Mouse (Mus musculus) megakaryocyte, embryonic 14.5 days (primary cell): ENCODE measurements around the gene Lrmda. TPM values are rescaled to one million over a fixed set of nuclear protein-coding genes. Genes with fewer than 3 reads are reported as not detected.

Source experiments
- H3K27me3 ChIP-seq: replicated peaks from 2 replicates; pipeline ENCODE3; 2012; ENCODE audit warnings: inconsistent platforms
- H3K36me3 ChIP-seq: replicated peaks from 2 replicates; pipeline ENCODE3; 2012; ENCODE audit warnings: low read length, inconsistent platforms, mixed read lengths
- H3K4me1 ChIP-seq: 2 replicates; pipeline ENCODE4 v1.6.1; 2012; ENCODE audit warnings: inconsistent platforms
- H3K4me3 ChIP-seq: replicated peaks from 2 replicates; pipeline ENCODE3; 2012; ENCODE audit warnings: moderate library complexity, mild to moderate bottlenecking, inconsistent platforms
- H3K9me3 ChIP-seq: 2 replicates; pipeline ENCODE4 v1.6.1; 2012; ENCODE audit warnings: inconsistent platforms
- FLI1 ChIP-seq: IDR thresholded peaks from 2 replicates; pipeline ENCODE4 v1.6.1; 2012; ENCODE audit warnings: low read length, inconsistent platforms, mixed read lengths
- GATA1 ChIP-seq: IDR thresholded peaks from 3 replicates; pipeline ENCODE4 v1.6.1; 2012; ENCODE audit warnings: mixed read lengths, low read length, inconsistent platforms, borderline replicate concordance
- polyA plus RNA-seq: library from polyadenylated mRNA; stranded (reverse); fragments of >175 nt; gene quantifications from 2 replicates; pipeline ENCODE4 v1.2.3, GENCODE M21; 2012; ENCODE audit warnings: low replicate concordance; ENCODE audit not compliant: insufficient read depth

Gene Lrmda
- polyA plus RNA-seq, 1 experiment: 7.1 TPM

DNA sequence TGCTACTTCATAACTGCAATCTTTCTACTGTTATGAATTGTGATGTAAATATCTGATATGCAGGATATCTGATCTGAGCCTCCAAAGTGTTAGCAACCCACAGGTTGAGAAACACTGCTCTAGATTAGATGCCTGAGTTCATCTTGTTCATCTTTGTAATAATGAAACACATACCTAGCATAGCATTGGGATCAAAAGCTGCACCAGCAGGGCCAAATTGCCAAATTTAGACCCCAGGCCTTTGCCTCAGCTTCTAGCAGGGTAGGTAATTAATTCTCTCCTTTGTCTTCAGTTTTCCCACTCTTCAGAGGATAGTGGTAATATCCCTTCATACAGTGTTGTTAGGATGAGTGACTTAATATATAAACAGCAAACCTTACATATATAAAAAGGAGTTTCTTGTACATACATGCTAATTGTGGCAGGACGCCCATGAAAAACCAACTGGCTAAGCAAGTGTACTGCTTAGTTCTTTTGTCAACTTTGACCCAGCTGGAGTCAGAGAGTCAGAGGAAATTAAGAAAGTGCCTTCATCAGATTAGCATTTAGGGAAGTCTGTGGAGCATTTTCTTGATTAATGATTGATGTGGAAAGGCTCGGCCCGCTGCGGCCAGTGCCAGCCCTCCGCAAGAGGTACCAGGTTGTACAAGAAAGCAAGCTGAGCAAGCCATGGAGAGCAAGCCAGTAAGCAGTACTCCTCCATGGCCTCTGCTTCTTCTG lies 315.7 kb downstream of the Lrmda start:
- Histone ChIP-seq H3K4me3 (no peak overlapping the region), H3K9me3 (peaks cover 9% of the 10 kb centered on the region)
- TF ChIP-seq GATA1 (no peak), FLI1 (no peak)

DNA sequence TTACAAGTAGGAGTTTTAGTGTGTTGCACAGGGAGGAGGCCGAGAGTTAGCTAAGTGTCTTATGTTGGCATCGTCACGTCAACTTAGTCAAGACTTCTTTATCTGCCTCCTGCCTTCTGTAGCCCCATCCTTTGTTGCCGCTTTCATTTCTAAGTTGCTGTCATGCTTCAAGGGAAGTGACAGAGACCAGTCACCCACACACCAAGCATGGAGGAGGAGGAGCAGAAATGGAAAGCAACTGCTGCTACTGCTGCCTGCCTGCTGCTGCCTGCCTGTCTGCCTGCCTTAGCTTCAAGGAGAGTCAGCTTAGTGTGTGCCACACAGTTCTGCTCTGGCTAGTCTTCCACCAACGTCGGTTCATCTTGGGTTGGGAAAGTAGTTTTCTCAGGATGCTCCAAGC lies 319.7 kb downstream of the Lrmda start:
- TF ChIP-seq GATA1: no peak
- no peak for TF ChIP-seq FLI1
- no peaks in the 10 kb centered on the region for H3K36me3 ChIP-seq
- H3K9me3 ChIP-seq: peaks cover 4% of the 10 kb centered on the region
- H3K4me1 ChIP-seq: peaks cover 4% of the 10 kb centered on the region; the same call in 1 of the 2 replicates
- H3K4me3 ChIP-seq: peak overlapping the region; percentile 50
- H3K27me3 ChIP-seq: no peaks in the 10 kb centered on the region

More for the DNA sequence above, 315.7 kb downstream of the Lrmda start:
- H3K36me3 ChIP-seq: no peaks in the 10 kb centered on the region
- peaks cover 4% of the 10 kb centered on the region; the same call in 1 of the 2 replicates for H3K4me1 ChIP-seq
- H3K27me3 ChIP-seq: no peaks in the 10 kb centered on the region

DNA sequence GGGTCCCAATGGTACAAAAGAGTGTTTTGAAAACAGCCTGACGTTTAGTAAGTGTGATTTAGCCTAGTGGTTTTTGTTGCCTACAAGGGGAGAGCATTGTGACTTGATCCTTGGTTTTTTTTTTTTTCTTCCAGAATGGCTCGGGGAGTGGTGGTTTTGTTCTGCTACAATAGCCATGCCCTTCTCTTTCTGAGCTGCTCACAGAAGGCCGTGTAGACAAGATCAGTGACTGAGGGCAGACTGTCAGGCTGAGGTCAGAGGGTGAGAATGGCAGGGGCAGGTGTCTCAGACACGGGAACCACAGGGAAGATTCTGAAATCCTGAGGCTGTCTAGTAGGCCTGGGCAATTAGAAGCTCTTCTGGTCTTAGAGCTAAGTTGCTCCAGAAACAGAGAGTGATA lies 323.8 kb downstream of the Lrmda start:
- Histone ChIP-seq H3K9me3 (no peaks in the 10 kb centered on the region), H3K36me3 (no peaks in the 10 kb centered on the region), H3K4me1 (peaks cover 4% of the 10 kb centered on the region; the same call in 1 of the 2 replicates), H3K4me3 (no peak overlapping the region), H3K27me3 (no peaks in the 10 kb centered on the region)
- TF ChIP-seq FLI1: no peak

DNA sequence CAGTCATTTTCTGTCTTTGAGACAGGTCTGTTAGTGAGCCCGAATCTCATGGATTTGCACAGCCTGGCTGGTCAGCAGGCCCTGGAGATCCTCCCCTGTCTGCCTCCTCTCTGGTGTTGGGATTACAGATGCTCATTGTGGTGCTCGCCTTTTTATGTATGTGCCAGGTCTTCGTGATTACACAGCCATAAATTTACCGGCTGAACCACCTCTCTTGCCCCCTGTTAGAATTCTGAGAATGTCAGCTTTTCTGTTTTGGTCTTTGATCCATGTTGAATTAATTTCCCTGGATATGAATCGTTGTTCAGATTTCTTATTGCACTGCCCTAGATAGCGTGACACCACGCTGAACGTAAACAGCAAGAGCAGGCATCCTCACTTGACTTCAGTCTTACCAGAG lies 325.7 kb downstream of the Lrmda start:
- Histone ChIP-seq H3K4me3 (no peak overlapping the region), H3K4me1 (peaks cover 4% of the 10 kb centered on the region; the same call in 1 of the 2 replicates), H3K27me3 (no peaks in the 10 kb centered on the region), H3K36me3 (no peaks in the 10 kb centered on the region), H3K9me3 (no peaks in the 10 kb centered on the region)
- TF ChIP-seq FLI1 (no peak), GATA1 (no peak)

DNA sequence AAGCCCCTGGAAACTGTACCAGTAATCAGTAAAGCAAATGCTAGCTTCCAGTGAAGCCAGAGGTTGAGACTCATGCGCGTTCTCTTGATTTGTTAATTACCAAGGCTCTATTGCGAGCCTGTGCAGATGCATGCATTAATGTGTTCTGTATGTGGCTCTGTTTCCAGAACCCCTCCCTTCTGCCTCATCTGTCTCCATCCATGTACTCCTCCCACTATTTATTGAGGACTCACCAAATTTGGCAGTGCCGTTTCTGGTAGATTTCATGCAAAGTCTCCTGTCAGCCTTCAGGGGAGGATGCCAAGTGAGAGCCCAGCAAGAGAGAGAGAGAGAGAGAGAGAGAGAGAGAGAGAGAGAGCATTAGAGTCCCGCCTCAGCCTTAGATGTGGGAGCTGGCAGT lies 334.1 kb downstream of the Lrmda start:
- peaks cover 9% of the 10 kb centered on the region for H3K4me1 ChIP-seq
- no peaks in the 10 kb centered on the region for H3K36me3 ChIP-seq
- H3K9me3 ChIP-seq: no peaks in the 10 kb centered on the region
- no peaks in the 10 kb centered on the region for H3K27me3 ChIP-seq
- no peak overlapping the region for H3K4me3 ChIP-seq
- TF ChIP-seq FLI1 (no peak), GATA1 (no peak)

DNA sequence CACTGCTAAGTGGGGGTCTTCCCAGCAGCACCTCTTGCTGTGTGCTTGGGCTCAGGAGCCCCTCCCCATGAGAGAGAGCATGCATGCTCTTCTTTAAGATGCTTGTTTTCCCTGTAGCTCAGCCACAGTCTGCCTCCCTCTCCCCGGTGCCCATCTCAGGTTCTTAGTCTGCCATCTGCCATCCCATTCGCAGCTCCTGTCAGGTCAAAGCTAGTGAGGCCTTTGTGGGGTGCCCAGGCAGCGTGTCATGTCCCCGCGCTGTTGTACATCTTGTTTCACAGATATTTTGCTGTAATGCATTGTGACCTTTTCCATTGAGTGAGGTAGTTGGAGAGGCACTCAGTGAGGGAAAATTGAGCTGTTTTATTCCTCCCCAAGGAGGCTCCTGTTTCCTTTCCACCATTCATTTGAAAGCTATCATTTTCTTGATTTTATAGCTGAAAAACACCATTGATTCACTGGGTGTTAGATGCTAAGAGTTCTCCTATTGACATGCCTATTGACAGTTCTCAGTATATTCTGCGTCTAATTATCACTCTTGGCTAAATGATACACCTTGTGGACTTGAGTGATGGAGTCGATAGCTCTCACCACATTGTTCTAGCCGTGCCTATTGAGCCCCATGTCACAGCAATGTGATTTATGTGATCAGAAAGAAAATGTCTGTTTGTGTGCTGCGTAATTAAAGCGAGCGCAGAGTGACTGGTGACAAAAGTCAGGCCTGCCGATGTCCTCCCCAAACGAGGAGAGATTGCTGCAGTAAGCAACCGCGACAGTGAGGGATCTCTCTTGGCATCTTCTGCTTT lies 335.5 kb downstream of the Lrmda start:
- Histone ChIP-seq H3K9me3 (no peaks in the 10 kb centered on the region), H3K4me3 (no peak overlapping the region), H3K4me1 (peaks cover 5% of the 10 kb centered on the region), H3K36me3 (no peaks in the 10 kb centered on the region), H3K27me3 (no peaks in the 10 kb centered on the region)
- TF ChIP-seq GATA1 (no peak), FLI1 (no peak)

DNA sequence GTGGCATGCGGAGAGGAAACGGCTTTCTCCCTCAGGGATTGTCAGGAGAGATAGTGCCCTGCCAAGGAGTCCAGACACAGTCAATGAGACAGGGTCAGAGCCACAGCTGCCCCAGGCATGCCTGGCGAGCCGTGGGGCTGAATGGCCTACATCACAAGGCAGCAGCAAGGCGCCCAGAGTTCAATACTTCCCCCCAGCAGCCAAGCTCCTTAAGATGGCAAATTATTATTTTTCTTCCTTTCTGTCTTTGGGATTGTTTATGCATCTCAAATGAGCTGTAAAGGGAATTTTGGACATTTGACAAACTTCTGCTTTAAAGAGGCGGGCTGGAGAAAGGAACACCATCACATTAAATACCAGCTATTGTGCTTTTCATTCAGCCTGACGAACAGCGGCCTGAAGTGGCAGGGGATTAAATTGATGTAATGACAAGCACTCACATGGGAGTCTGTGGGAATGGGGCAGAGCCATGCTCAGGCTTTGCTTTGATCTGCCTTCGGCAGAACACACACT lies 338.5 kb downstream of the Lrmda start:
- Histone ChIP-seq H3K36me3 (no peaks in the 10 kb centered on the region), H3K27me3 (no peaks in the 10 kb centered on the region), H3K4me1 (peaks cover 5% of the 10 kb centered on the region), H3K9me3 (no peaks in the 10 kb centered on the region), H3K4me3 (no peak overlapping the region)
- TF ChIP-seq FLI1 (no peak), GATA1 (no peak)

DNA sequence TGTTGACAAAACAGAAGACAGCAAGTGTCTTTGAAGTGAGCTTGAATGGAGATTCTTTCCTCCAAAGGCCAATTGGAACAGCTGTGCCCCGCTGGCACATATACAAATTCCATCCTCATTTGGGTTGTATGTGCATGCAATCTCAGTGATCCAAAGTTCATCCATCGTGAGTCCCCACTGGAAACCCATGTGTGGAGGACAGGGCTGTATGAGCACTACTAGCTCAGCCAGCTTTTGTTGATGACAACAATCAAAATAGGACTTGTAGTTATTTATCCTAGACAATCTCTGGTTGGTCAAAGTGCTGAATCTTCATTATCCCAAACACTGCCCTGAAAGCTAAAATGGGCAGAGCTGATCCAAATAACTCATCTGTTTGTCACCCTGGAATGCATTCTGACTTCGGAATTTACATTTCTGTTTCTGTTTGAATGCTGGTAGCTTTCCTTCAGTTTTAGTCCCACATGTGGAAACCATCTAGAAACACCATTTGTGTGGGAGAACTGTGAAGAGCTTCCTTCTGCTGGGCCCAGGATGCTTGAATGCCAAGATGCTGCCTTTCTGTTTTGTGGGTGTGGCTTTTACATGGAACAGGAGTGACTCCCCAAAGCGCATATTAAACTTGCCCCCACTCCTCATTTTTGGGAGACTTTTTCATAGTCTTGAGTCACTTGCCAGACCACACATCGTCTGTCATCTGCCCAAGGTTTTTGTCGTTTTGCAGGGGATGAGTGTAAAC lies 344.7 kb downstream of the Lrmda start:
- Histone ChIP-seq H3K27me3 (no peaks in the 10 kb centered on the region), H3K36me3 (no peaks in the 10 kb centered on the region), H3K4me3 (no peak overlapping the region), H3K4me1 (no peaks in the 10 kb centered on the region), H3K9me3 (peaks cover 10% of the 10 kb centered on the region)
- TF ChIP-seq FLI1 (no peak), GATA1 (no peak)

DNA sequence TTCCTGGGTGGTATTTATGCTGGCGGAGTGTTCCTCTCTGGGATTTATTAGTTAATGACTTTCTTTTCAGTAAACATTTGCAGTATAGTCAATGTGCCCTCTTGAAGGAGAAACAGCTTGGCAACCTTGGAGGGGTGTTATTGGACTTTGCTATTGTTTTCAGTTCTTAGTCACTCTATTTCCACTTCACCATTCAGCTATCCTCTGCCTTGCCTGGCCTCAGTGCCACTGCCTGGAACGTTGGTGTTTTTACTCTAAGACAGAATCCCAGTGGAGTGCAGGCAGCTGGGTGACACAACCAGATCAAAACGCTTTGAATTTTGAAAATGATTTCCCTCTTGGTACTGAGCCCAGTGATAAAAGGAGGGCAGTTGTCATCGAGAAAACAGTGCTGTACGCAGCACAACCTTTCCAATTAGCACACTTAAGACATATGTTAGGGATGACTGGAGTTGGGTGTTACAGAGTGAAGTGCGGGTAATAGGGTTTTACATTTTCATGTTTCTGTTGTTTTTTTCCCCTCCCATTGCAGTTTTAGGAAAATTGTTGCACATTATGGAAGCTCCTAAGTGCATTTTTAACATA lies 345.4 kb downstream of the Lrmda start:
- H3K4me3 ChIP-seq: no peak overlapping the region
- TF ChIP-seq FLI1 (no peak), GATA1 (no peak)
- no peaks in the 10 kb centered on the region for H3K27me3 ChIP-seq
- H3K4me1 ChIP-seq: no peaks in the 10 kb centered on the region
- H3K36me3 ChIP-seq: no peaks in the 10 kb centered on the region
- H3K9me3 ChIP-seq: peaks cover 10% of the 10 kb centered on the region

DNA sequence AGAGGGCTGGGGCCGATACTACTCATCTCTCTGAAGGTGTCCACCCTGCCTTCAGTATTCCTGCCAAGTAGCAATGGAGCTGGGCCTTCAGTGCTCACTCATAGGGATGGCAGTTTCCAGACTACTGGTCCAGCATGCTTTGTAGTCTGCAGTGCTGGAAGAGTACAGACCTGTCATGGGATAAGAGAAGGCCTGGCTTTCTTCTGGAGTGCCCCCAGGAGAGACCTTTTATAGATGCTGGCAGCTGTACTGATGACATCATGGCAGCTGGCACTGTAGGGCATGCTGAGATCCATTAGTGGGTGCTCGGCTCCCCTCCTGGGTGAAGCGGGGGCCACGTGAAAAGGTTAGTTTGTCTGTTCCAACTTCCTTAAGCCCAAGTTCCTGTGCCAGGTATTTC lies 348.1 kb downstream of the Lrmda start:
- Histone ChIP-seq H3K4me3 (no peak overlapping the region), H3K27me3 (no peaks in the 10 kb centered on the region), H3K9me3 (peaks cover 14% of the 10 kb centered on the region), H3K4me1 (no peaks in the 10 kb centered on the region), H3K36me3 (no peaks in the 10 kb centered on the region)
- no peak for TF ChIP-seq FLI1
- no peak for TF ChIP-seq GATA1
